Mouse (Mus musculus) MEL (cell line): ENCODE measurements around the gene Paqr4. TPM values are rescaled to one million over a fixed set of nuclear protein-coding genes. Genes with fewer than 3 reads are reported as not detected.
A peak's percentile ranks its signal among the peaks of the same experiment; 100 is the strongest.

Source experiments
- DNase-seq: peaks from one replicate; pipeline ENCODE4 v3.0.0; 2011; ENCODE audit warnings: low read depth, low spot score
- H3K27ac ChIP-seq: 2 replicates; pipeline ENCODE4 v1.5.1; 2012; ENCODE audit warnings: low read depth, mild to moderate bottlenecking, control low read depth, low read length, moderate library complexity; ENCODE audit not compliant: control insufficient read depth
- H3K27me3 ChIP-seq, 2 experiments: fragments of 150-350 bp in 1 of 2; sonication (generic) in 1 of 2; 2 replicates each; pipeline ENCODE4 v1.6.1; 2012; ENCODE audit warnings: low read length in 2 of 2, mild to moderate bottlenecking in 2 of 2, improper control_type of control experiment in 1 of 2, moderate library complexity in 1 of 2; ENCODE audit not compliant: insufficient read depth in 2 of 2, control insufficient read depth in 1 of 2
- H3K36me3 ChIP-seq, 2 experiments: 2 replicates each; pipeline ENCODE4 v1.6.1; 2012 to 2014; ENCODE audit warnings: low read length in 2 of 2, improper control_type of control experiment in 1 of 2, inconsistent platforms in 1 of 2, mild to moderate bottlenecking in 1 of 2; ENCODE audit not compliant: insufficient read depth in 2 of 2, control insufficient read depth in 1 of 2
- H3K4me1 ChIP-seq, 2 experiments: fragments of 150-350 bp in 1 of 2; sonication (generic) in 1 of 2; 2 replicates each; pipeline ENCODE4 v1.6.1; 2012; ENCODE audit warnings: low read length in 2 of 2, improper control_type of control experiment in 1 of 2, mild to moderate bottlenecking in 1 of 2; ENCODE audit not compliant: insufficient read depth in 2 of 2, control insufficient read depth in 1 of 2
- H3K4me3 ChIP-seq, 2 experiments: fragments of 150-350 bp in 1 of 2; sonication (generic) in 1 of 2; 2 replicates each; pipeline ENCODE4 v1.5.1; 2012; ENCODE audit warnings: low read depth in 2 of 2, low read length in 2 of 2, mild to moderate bottlenecking in 2 of 2, moderate library complexity in 2 of 2, control low read depth in 1 of 2, improper control_type of control experiment in 1 of 2; ENCODE audit not compliant: control insufficient read depth in 1 of 2, insufficient read depth in 1 of 2
- H3K79me2 ChIP-seq: 2 replicates; pipeline ENCODE4 v1.6.1; 2012; ENCODE audit warnings: mild to moderate bottlenecking, low read length, moderate library complexity; ENCODE audit not compliant: control insufficient read depth, poor library complexity, insufficient read depth
- H3K9ac ChIP-seq: 2 replicates; pipeline ENCODE4 v1.6.1; 2012; ENCODE audit warnings: low read depth, mild to moderate bottlenecking, control low read depth, low read length, moderate library complexity; ENCODE audit not compliant: control insufficient read depth, poor library complexity, severe bottlenecking
- H3K9me3 ChIP-seq: fragments of 150-350 bp; sonication (generic); replicated peaks from 2 replicates; pipeline ENCODE4 v1.6.1; 2012; ENCODE audit warnings: mild to moderate bottlenecking, low read length, improper control_type of control experiment, moderate library complexity; ENCODE audit not compliant: insufficient read depth
- CHD2 ChIP-seq: IDR thresholded peaks from 2 replicates; pipeline ENCODE4 v1.6.1; 2011; ENCODE audit warnings: low read length, improper control_type of control experiment
- ELF1 ChIP-seq: IDR thresholded peaks from 2 replicates; pipeline ENCODE4 v1.6.1; 2014; ENCODE audit warnings: low read depth, mild to moderate bottlenecking, inconsistent platforms, low read length, improper control_type of control experiment, moderate library complexity
- GABPA ChIP-seq: IDR thresholded peaks from 2 replicates; pipeline ENCODE4 v1.6.1; 2012; ENCODE audit warnings: low read depth, mild to moderate bottlenecking, inconsistent platforms, low read length, improper control_type of control experiment, moderate library complexity
- GATA1 ChIP-seq: IDR thresholded peaks from 2 replicates; pipeline ENCODE4 v1.6.1; 2011; ENCODE audit warnings: low read depth, low read length, improper control_type of control experiment
- MAFK ChIP-seq: IDR thresholded peaks from 2 replicates; pipeline ENCODE4 v1.6.1; 2011; ENCODE audit warnings: low read depth, mild to moderate bottlenecking, low read length, improper control_type of control experiment, borderline replicate concordance
- NRF1 ChIP-seq: IDR thresholded peaks from 2 replicates; pipeline ENCODE4 v1.6.1; 2014; ENCODE audit warnings: low read depth, mild to moderate bottlenecking, inconsistent platforms, low read length, improper control_type of control experiment, moderate library complexity; ENCODE audit not compliant: poor library complexity, insufficient read depth, severe bottlenecking
- SIN3A ChIP-seq: IDR thresholded peaks from 2 replicates; pipeline ENCODE4 v1.6.1; 2012; ENCODE audit warnings: low read length, improper control_type of control experiment, inconsistent platforms
- TAL1 ChIP-seq: IDR thresholded peaks from 2 replicates; pipeline ENCODE4 v1.6.1; 2012; ENCODE audit warnings: mild to moderate bottlenecking, inconsistent platforms, low read length, moderate library complexity, mixed read lengths
- USF2 ChIP-seq, 2 experiments: IDR thresholded peaks; 2 replicates each; pipeline ENCODE4 v1.6.1; 2011 to 2012; ENCODE audit warnings: improper control_type of control experiment in 2 of 2, low read length in 2 of 2, borderline replicate concordance in 1 of 2, inconsistent platforms in 1 of 2, low read depth in 1 of 2, mild to moderate bottlenecking in 1 of 2; ENCODE audit not compliant: insufficient read depth in 1 of 2
- ZKSCAN1 ChIP-seq: IDR thresholded peaks from 2 replicates; pipeline ENCODE4 v1.6.1; 2012; ENCODE audit warnings: low read depth, mild to moderate bottlenecking, inconsistent platforms, low read length, improper control_type of control experiment, moderate library complexity
- polyA plus RNA-seq, 2 experiments: library from polyadenylated mRNA; stranded (reverse) in 1 of 2; unstranded in 1 of 2; fragments of >175 nt in 1 of 2; fragments of >200 nt in 1 of 2; gene quantifications; 2 replicates each; pipeline versions ENCODE4 v1.2.1 to v1.2.4; 2012; ENCODE audit warnings: low replicate concordance in 2 of 2, low read depth in 1 of 2; ENCODE audit not compliant: insufficient read length in 2 of 2, insufficient read depth in 1 of 2, missing spikeins in 1 of 2
- total RNA-seq: library from RNA; depleted of rRNA; stranded (reverse); fragments of 300-350 nt; gene quantifications from 2 replicates; pipeline ENCODE4 v1.2.3, GENCODE M21; 2012

Paqr4 gene
- total and polyA plus RNA-seq, 3 experiments, result 6.5 to 10.7 TPM; not detected in 1

- TF ChIP-seq GABPA (no peak), SIN3A (peak; percentile 55; the same call in 1 of the 2 replicates), GATA1 (peak; percentile 39; the same call in 1 of the 2 replicates), TAL1 (no peak), CHD2 (no peak)
- TF ChIP-seq, all 39 proteins: peak for 2
- no peaks in the 10 kb centered on the region for H3K27me3 ChIP-seq
- H3K9me3 ChIP-seq, result no peaks in the 10 kb centered on the region
- H3K79me2 ChIP-seq, result peaks cover 2% of the 10 kb centered on the region; the same call in 1 of the 2 replicates
- H3K9ac ChIP-seq, result peak overlapping the region; percentile 87
- peaks cover 0 to 6% of the 10 kb centered on the region in 2 experiments; a peak in 2 of 4 replicates for H3K36me3 ChIP-seq
- no peak overlapping the region for H3K27ac ChIP-seq
- peak; percentile 57 for DNase-seq
- H3K4me1 ChIP-seq, result peaks cover 0 to 2% of the 10 kb centered on the region in 2 experiments; a peak in 1 of 4 replicates
- peak overlapping the region; percentile 50 to 83 for H3K4me3 ChIP-seq
Observed at GRCm38 (mm10) chr17:23770493-23770892, 29.8 kb upstream of the Paqr4 start.

- no peaks in the 10 kb centered on the region for H3K79me2 ChIP-seq
- H3K27me3 ChIP-seq, result no peaks in the 10 kb centered on the region
- no peaks in the 10 kb centered on the region for H3K4me1 ChIP-seq
- H3K9me3 ChIP-seq, result no peaks in the 10 kb centered on the region
- no peak overlapping the region for H3K27ac ChIP-seq
- H3K4me3 ChIP-seq, result no peak overlapping the region
- no peak overlapping the region for H3K9ac ChIP-seq
- no peak for DNase-seq
- TF ChIP-seq MAFK, result no peak
- TF ChIP-seq, all 39 proteins: peak for 0
- no peaks in the 10 kb centered on the region for H3K36me3 ChIP-seq
Observed at GRCm38 (mm10) chr17:23762976-23763375, 22.3 kb upstream of the Paqr4 start.

GRCm38 (mm10) chr17:23761155-23761554 is 20.5 kb upstream of the Paqr4 start:
- DNase-seq, result no peak
- Histone ChIP-seq H3K36me3 (no peaks in the 10 kb centered on the region), H3K9ac (no peak overlapping the region), H3K27me3 (no peaks in the 10 kb centered on the region), H3K9me3 (no peaks in the 10 kb centered on the region), H3K4me3 (no peak overlapping the region), H3K4me1 (no peaks in the 10 kb centered on the region), H3K27ac (no peak overlapping the region), H3K79me2 (no peaks in the 10 kb centered on the region)
- TF ChIP-seq ZKSCAN1, result no peak
- no peak for TF ChIP-seq ELF1
- TF ChIP-seq MAFK, result peak; percentile 85
- TF ChIP-seq USF2 (IDR thresholded peaks at IDR 0.05; ENCODE audit: borderline replicate concordance in 1 of 2, insufficient read depth in 1 of 2, low read depth in 1 of 2, low read length in 2 of 2), result no peak
- no peak for TF ChIP-seq NRF1
